Mouse (Mus musculus) megakaryocyte progenitor cell, adult 5-6 weeks (primary cell): ENCODE measurements around the gene Snx13. TPM values are rescaled to one million over a fixed set of nuclear protein-coding genes. Genes with fewer than 3 reads are reported as not detected.

Source experiments
- ATAC-seq: replicated peaks from 2 replicates; pipeline ENCODE4 v1.8.0; 2016; ENCODE audit warnings: mild to moderate bottlenecking, moderate TSS enrichment, inconsistent platforms; ENCODE audit not compliant: poor library complexity
- total RNA-seq, 2 experiments: library from RNA; stranded (forward) in 1 of 2; stranded (reverse) in 1 of 2; fragments of 157-497, 149-512 nt in 1 of 2; fragments of 200-1000 nt in 1 of 2; gene quantifications; 2 replicates each; pipeline versions ENCODE4 v1.2.3 to v1.2.4; 2015 to 2017

The Snx13 gene
- total RNA-seq (2015) (16.9 and 20.6 TPM in 2 replicates), total RNA-seq (2017) (23.2 and 42.2 TPM in 2 replicates)

GRCm38 (mm10) chr12:35046999-35047319 is at the start of gene Snx13:
Gene Snx13 (plus strand): TSS chr12:35047186.
- ATAC-seq = peak; percentile 88

- ATAC-seq = peak; percentile 95
Observed at GRCm38 (mm10) chr12:34997597-34998182, 49.3 kb upstream of the Snx13 start.

DNA sequence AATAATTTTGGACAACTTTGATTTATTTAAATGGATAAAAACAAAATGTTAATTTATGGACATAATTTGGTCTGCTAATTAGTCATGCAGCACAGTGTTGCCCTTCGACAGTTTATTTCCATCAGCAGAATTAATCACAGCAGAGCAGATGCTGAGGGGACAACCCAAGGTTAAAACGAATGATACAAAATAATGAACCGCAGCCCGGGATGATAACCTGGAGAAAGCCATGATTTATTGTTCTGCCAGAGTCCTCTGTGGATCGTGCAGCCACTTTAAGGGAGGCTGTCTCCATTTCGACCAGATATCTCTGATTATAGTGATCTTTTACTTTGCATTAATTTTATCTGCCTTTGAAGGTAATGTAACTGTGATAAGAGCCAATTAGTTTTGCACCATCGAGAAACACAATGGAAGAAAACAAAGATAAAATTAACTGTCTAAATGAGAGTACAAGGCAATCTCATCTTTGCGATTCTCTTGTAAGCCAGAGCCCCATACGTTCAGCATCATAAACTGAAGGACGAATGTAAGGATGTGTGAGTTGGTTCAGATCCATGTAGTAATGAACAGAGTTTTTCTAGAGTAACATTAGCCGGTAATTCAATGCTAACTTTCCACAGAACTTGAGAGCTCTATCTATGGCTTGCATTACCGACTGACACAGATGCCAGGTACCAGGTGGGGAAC is 48.1 kb upstream of the Snx13 start:
- no peak for ATAC-seq

DNA sequence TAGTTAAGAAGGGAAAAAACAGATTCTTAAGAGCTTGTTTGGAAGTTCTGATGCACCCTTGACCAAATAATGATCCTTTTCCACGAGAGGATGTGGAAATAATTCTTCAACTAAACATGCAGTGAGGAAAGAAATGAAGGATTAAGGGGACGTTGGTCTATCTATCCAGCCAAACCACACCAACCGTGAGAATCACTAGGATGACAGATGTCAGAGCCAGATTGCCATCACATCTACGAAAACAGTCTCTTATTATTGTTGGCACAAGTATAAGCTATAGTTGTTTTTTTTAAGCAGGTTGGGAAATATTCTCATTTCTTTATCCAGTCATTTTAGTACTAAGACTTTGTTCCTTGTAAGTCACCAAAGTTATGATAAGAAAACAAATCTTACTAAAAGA is 46.7 kb upstream of the Snx13 start:
- no peak; the same call in 1 of the 2 replicates for ATAC-seq

- ATAC-seq = no peak
Observed at GRCm38 (mm10) chr12:35005748-35006147, 41.2 kb upstream of the Snx13 start.

- ATAC-seq = no peak
Observed at GRCm38 (mm10) chr12:35007851-35008250, 39.1 kb upstream of the Snx13 start.

- ATAC-seq = no peak
Observed at GRCm38 (mm10) chr12:35008340-35009137, 38.4 kb upstream of the Snx13 start.

- ATAC-seq = peak; percentile 87
Observed at GRCm38 (mm10) chr12:35011462-35011861, 35.5 kb upstream of the Snx13 start.

- 0 out of 2 replicates have a peak, but pooled peaks have one; percentile 32 for ATAC-seq
Observed at GRCm38 (mm10) chr12:35013950-35014349, 33.0 kb upstream of the Snx13 start.

GRCm38 (mm10) chr12:35016056-35016455 is 30.9 kb upstream of the Snx13 start:
- no peak for ATAC-seq

- 0 out of 2 replicates have a peak, but pooled peaks have one; percentile 24 for ATAC-seq
Observed at GRCm38 (mm10) chr12:35016481-35017250, 30.3 kb upstream of the Snx13 start.

GRCm38 (mm10) chr12:35018679-35019237 is 28.2 kb upstream of the Snx13 start:
- ATAC-seq = peak; percentile 87

DNA sequence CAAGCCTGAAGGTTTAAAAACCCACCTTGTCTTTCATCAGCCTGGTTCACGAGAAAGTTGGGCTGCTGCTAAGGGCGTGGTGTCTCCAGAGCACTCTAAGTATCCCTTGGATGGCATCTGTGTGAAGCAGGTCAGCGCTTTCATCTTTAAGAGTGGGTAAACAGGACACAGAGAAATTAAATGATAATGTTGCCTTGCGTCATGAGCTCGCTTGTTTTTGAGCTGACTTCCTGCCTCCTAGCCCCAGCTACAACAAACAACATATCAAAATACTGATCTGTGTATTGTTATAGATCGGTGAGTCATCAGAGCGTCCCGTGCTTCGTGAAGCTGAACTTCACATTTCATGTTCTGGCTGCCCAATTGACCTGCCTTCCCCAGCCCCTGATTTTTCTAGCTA is 25.7 kb upstream of the Snx13 start:
- no peak for ATAC-seq

DNA sequence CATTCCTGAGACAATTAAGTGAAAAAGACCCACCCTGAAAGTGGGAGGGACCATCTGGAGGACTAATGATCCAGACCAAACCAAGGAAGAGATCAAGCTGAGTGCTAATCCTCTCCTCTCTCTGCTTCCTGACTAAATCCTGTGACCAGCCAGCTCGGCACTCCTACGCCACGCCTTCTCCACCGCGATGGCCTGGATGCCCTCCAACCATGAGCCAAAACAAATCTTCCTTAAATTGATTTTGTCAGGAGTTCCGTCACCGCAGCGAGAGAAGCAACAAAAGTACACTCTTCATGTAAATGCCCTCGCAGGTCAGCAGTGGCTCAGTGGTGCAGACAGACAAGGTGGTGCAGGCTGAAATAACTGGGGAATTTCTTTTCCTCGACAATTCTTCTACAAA is 24.9 kb upstream of the Snx13 start:
- ATAC-seq = no peak

DNA sequence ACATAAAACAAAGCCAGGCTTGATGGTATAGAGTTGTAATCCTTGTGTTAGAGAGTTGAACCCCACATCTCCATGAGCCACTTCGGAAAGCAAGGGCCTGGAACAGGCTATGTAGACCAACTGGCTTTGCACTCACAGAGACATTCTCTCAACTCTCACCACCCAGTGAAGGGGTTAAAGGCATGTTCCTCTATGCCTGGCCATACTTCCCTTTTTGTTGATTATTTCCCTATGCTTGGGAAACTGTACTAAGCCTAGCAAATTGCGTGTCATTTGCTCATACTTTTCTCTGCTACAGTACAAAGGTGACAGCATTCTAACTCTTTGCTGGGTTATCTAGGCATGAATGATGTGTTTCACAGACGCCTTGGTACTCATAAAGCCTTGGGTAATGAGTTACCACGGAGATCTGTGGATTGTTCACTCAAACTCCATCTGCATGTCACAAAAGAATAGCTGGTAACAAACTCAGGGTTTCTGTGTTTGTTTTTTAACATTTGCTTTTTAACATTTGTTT is 21.0 kb upstream of the Snx13 start:
- peak; percentile 97 for ATAC-seq

DNA sequence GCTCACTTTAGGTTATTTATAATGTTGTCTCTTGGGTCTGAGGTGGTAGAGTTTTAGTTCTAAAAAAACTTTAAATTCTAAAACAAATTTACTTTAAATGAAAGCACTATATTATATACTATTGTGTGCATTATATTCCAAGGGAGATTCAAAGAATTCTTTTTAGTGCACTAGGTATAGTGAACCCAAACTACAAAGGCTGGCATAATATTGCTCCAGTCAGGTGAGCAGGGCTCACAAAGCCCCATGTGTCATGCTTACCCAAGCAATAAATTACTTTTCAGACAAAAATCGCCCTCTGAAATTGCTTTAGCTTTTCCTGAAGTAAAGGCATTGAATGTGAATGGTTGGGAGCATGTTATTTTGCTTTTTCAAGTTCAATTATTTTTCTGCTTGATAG is 19.5 kb upstream of the Snx13 start:
- ATAC-seq = no peak

DNA sequence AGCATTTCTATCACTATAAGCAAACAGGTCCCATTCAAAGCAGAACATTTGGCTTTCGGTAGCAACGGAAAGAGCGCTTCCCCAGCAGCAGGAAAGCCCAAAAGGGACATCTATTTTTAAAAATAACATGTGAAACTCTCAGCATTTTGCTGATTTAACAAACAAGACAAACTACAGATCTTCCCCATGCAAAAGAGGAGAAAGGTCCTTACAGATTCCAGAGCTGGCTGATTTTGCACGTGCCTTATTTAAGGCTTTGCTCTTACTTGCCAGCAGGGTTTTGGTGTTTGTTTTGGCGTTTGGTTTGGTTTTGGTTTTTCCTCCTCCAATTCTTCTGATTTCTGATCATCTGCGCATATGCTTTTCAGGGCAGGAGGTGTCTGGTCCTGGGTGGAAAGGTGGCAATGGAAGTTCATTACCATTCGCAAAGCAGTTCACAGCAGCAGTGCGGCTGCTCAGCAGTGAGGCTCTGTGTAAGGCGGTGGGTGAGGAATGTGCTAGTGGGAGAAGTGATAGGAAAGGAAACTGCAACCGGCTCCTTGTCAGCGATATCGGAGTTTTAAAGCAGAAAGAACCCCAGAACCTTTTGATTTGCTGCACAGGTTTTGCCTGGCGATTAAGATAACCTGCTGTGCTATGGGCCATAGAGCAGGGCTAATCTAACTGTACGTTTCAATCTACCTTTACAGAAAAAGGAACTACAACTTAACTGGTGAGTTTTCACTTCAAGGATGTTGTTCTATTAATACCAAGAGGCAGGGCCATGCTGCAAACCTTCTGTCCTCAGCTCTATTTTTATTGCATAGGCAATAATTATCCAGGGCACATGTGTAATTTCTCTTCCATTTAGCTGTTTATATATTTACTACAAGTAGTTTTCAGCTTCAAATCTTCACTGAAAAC is 8.1 kb upstream of the Snx13 start:
- peak; percentile 61 for ATAC-seq

- no peak for ATAC-seq
Observed at GRCm38 (mm10) chr12:35039571-35039936, 7.4 kb upstream of the Snx13 start.

DNA sequence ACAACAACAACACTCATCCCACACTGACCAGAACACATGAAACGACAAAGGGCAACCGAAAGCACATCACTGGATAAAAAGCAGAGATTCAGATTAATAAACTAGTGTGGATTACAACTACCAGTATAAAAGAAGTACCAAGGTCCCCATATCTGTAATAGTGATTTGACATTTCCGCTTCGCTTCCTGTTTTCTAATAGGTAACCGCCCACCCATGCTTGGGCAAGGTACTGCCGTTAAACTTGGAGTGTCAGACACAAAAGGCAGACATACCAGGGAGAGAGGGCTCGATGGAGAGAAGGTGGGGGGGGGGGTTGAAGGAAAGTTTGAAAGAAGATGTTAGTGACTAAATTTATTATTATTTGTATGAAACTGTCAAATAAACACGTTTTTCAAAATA is 5.0 kb upstream of the Snx13 start:
- ATAC-seq = peak; percentile 63
